Mouse (Mus musculus): ENCODE measurements around the gene Paf1. TPM values are rescaled to one million over a fixed set of nuclear protein-coding genes. Genes with fewer than 3 reads are reported as not detected.

Gene Paf1
- polyA plus RNA-seq, 1 experiment, result 124 TPM

GRCm38 (mm10) chr7:28442688-28443087 lies 49.9 kb downstream of the Paf1 start:
- no peak for DNase-seq
- H3K27me3 ChIP-seq (ENCODE audit: control insufficient read depth, insufficient read depth, low read length), result no peaks in the 10 kb centered on the region
- no peak overlapping the region for H3K27ac ChIP-seq (ENCODE audit: insufficient read depth, low read length)
- H3K4me3 ChIP-seq (replicated peaks; ENCODE audit: insufficient read depth, low read depth, low read length), result no peak overlapping the region
- H3K4me1 ChIP-seq (ENCODE audit: control insufficient read depth, insufficient read depth, low read length), result no peaks in the 10 kb centered on the region
- 52% methylated on average over 4 of the region's 4 CpGs for WGBS
- no peak for TF ChIP-seq CTCF (IDR thresholded peaks at IDR 0.05; ENCODE audit: borderline replicate concordance, insufficient read depth, low read depth, low read length)
- TF ChIP-seq POLR2A (IDR thresholded peaks at IDR 0.05; ENCODE audit: borderline replicate concordance, insufficient read depth, low read length), result no peak

- TF ChIP-seq CTCF (IDR thresholded peaks at IDR 0.05; ENCODE audit: borderline replicate concordance, insufficient read depth, low read depth, low read length), result no peak
- no peak for TF ChIP-seq POLR2A (IDR thresholded peaks at IDR 0.05; ENCODE audit: borderline replicate concordance, insufficient read depth, low read length)
- H3K4me3 ChIP-seq (replicated peaks; ENCODE audit: insufficient read depth, low read depth, low read length), result no peak overlapping the region
- WGBS, result 84% methylated on average over 13 of the region's 13 CpGs
- no peak overlapping the region for H3K27ac ChIP-seq (ENCODE audit: insufficient read depth, low read length)
- no peaks in the 10 kb centered on the region for H3K4me1 ChIP-seq (ENCODE audit: control insufficient read depth, insufficient read depth, low read length)
- no peaks in the 10 kb centered on the region for H3K27me3 ChIP-seq (ENCODE audit: control insufficient read depth, insufficient read depth, low read length)
- no peak for DNase-seq
Measured at GRCm38 (mm10) chr7:28444344-28444974, 51.7 kb downstream of the Paf1 start.

- 9% methylated on average over 12 of the region's 12 CpGs for WGBS
- no peak overlapping the region for H3K27ac ChIP-seq (ENCODE audit: insufficient read depth, low read length)
- H3K4me3 ChIP-seq (replicated peaks; ENCODE audit: insufficient read depth, low read depth, low read length), result no peak overlapping the region
- TF ChIP-seq POLR2A (IDR thresholded peaks at IDR 0.05; ENCODE audit: borderline replicate concordance, insufficient read depth, low read length), result no peak
- TF ChIP-seq CTCF (IDR thresholded peaks at IDR 0.05; ENCODE audit: borderline replicate concordance, insufficient read depth, low read depth, low read length), result peak; percentile 82
- peak; percentile 67 to 88 for DNase-seq
- no peaks in the 10 kb centered on the region for H3K27me3 ChIP-seq (ENCODE audit: control insufficient read depth, insufficient read depth, low read length)
- H3K4me1 ChIP-seq (ENCODE audit: control insufficient read depth, insufficient read depth, low read length), result no peaks in the 10 kb centered on the region; the same call in 1 of the 2 replicates
Measured at GRCm38 (mm10) chr7:28446446-28446845, 53.7 kb downstream of the Paf1 start.

GRCm38 (mm10) chr7:28447101-28447830 lies 54.5 kb downstream of the Paf1 start:
- H3K4me3 ChIP-seq (replicated peaks; ENCODE audit: insufficient read depth, low read depth, low read length), result no peak overlapping the region
- no peak for DNase-seq
- H3K27me3 ChIP-seq (ENCODE audit: control insufficient read depth, insufficient read depth, low read length), result no peaks in the 10 kb centered on the region
- no peak overlapping the region for H3K27ac ChIP-seq (ENCODE audit: insufficient read depth, low read length)
- H3K4me1 ChIP-seq (ENCODE audit: control insufficient read depth, insufficient read depth, low read length), result no peaks in the 10 kb centered on the region; the same call in 1 of the 2 replicates
- WGBS, result 42% methylated on average over 12 of the region's 12 CpGs
- TF ChIP-seq CTCF (IDR thresholded peaks at IDR 0.05; ENCODE audit: borderline replicate concordance, insufficient read depth, low read depth, low read length) (no peak), POLR2A (IDR thresholded peaks at IDR 0.05; ENCODE audit: borderline replicate concordance, insufficient read depth, low read length) (no peak)

GRCm38 (mm10) chr7:28447865-28448820 lies 55.4 kb downstream of the Paf1 start:
- Histone ChIP-seq H3K4me1 (ENCODE audit: control insufficient read depth, insufficient read depth, low read length) (peaks cover 3% of the 10 kb centered on the region), H3K27me3 (ENCODE audit: control insufficient read depth, insufficient read depth, low read length) (no peaks in the 10 kb centered on the region), H3K27ac (ENCODE audit: insufficient read depth, low read length) (no peak overlapping the region), H3K4me3 (replicated peaks; ENCODE audit: insufficient read depth, low read depth, low read length) (no peak overlapping the region)
- 73% methylated on average over 13 of the region's 13 CpGs for WGBS
- no peak for TF ChIP-seq CTCF (IDR thresholded peaks at IDR 0.05; ENCODE audit: borderline replicate concordance, insufficient read depth, low read depth, low read length)
- no peak for TF ChIP-seq POLR2A (IDR thresholded peaks at IDR 0.05; ENCODE audit: borderline replicate concordance, insufficient read depth, low read length)
- DNase-seq, result no peak

Other genes starting within 250 kb of the Paf1 start
- 67.0 and 72.8 TPM in 2 replicates for gene Fbl, start 223.2 kb upstream of the Paf1 start, polyA plus RNA-seq (2012; rRNA removed)
- 27.3 and 29.6 TPM in 2 replicates for gene Dyrk1b, start 213.5 kb upstream of the Paf1 start, polyA plus RNA-seq (2012; rRNA removed)
- gene Eid2, start 125.1 kb upstream of the Paf1 start, polyA plus RNA-seq (2012; rRNA removed), result 44.2 and 44.4 TPM in 2 replicates
- 21.2 and 23.1 TPM in 2 replicates for gene Eid2b, start 115.2 kb upstream of the Paf1 start, polyA plus RNA-seq (2012; rRNA removed)
- 0.59 and 1.4 TPM in 2 replicates for gene Selenov, start 101.8 kb upstream of the Paf1 start, polyA plus RNA-seq (2012; rRNA removed)
- gene Dll3, start 90.7 kb upstream of the Paf1 start, polyA plus RNA-seq (2012; rRNA removed), result 1.3 and 1.4 TPM in 2 replicates
- 75.7 and 78.6 TPM in 2 replicates for gene Timm50, start 80.9 kb upstream of the Paf1 start, polyA plus RNA-seq (2012; rRNA removed)
- gene Supt5, start 54.2 kb upstream of the Paf1 start, polyA plus RNA-seq (2012; rRNA removed), result 121 and 125 TPM in 2 replicates
- 510 and 514 TPM in 2 replicates for gene Rps16, start 42.3 kb upstream of the Paf1 start, polyA plus RNA-seq (2012; rRNA removed)
- 4.2 and 4.3 TPM in 2 replicates for gene Plekhg2, start 20.4 kb upstream of the Paf1 start, polyA plus RNA-seq (2012; rRNA removed)
- gene Zfp36, start 12.7 kb upstream of the Paf1 start, polyA plus RNA-seq (2012; rRNA removed), result 3.7 and 3.9 TPM in 2 replicates
- 47.9 and 49.5 TPM in 2 replicates for gene Med29, start 243 bp upstream of the Paf1 start, polyA plus RNA-seq (2012; rRNA removed)
- gene Gmfg, start 44.5 kb downstream of the Paf1 start, polyA plus RNA-seq (2012; rRNA removed), result 2.0 and 2.2 TPM in 2 replicates
- 39.6 and 41.5 TPM in 2 replicates for gene Lrfn1, start 59.0 kb downstream of the Paf1 start, polyA plus RNA-seq (2012; rRNA removed)
- gene Ifnl2, start 117.5 kb downstream of the Paf1 start, polyA plus RNA-seq (2012; rRNA removed), result not detected in 2 replicates
- gene Ifnl3, start 129.9 kb downstream of the Paf1 start, polyA plus RNA-seq (2012; rRNA removed), result not detected in 2 replicates
- not detected in 2 replicates for gene Sycn, start 147.9 kb downstream of the Paf1 start, polyA plus RNA-seq (2012; rRNA removed)
- gene Nccrp1, start 154.3 kb downstream of the Paf1 start, polyA plus RNA-seq (2012; rRNA removed), result 0.43 and 0.67 TPM in 2 replicates
- gene Samd4b, start 205.2 kb downstream of the Paf1 start, polyA plus RNA-seq (2012; rRNA removed), result 54.1 and 54.9 TPM in 2 replicates
- gene Pak4, start 205.2 kb downstream of the Paf1 start, polyA plus RNA-seq (2012; rRNA removed), result 8.3 and 8.5 TPM in 2 replicates
- gene Acp7, start 238.4 kb downstream of the Paf1 start, polyA plus RNA-seq (2012; rRNA removed), result 0.90 and 1.4 TPM in 2 replicates

All from cerebellum, adult 2 months (tissue).